Mouse (Mus musculus): ENCODE measurements around the gene Ykt6. TPM values are rescaled to one million over a fixed set of nuclear protein-coding genes. Genes with fewer than 3 reads are reported as not detected.
A peak's percentile ranks its signal among the peaks of the same experiment; 100 is the strongest.
"Not testable (repeated sequence)": the region's sequence is repeated elsewhere in the genome, so short reads cannot be mapped to it uniquely, and the experiment has no call there.

Ykt6 gene
- total and polyA plus RNA-seq, 3 experiments, result 46.3 to 62.2 (median 53.4) TPM

DNA sequence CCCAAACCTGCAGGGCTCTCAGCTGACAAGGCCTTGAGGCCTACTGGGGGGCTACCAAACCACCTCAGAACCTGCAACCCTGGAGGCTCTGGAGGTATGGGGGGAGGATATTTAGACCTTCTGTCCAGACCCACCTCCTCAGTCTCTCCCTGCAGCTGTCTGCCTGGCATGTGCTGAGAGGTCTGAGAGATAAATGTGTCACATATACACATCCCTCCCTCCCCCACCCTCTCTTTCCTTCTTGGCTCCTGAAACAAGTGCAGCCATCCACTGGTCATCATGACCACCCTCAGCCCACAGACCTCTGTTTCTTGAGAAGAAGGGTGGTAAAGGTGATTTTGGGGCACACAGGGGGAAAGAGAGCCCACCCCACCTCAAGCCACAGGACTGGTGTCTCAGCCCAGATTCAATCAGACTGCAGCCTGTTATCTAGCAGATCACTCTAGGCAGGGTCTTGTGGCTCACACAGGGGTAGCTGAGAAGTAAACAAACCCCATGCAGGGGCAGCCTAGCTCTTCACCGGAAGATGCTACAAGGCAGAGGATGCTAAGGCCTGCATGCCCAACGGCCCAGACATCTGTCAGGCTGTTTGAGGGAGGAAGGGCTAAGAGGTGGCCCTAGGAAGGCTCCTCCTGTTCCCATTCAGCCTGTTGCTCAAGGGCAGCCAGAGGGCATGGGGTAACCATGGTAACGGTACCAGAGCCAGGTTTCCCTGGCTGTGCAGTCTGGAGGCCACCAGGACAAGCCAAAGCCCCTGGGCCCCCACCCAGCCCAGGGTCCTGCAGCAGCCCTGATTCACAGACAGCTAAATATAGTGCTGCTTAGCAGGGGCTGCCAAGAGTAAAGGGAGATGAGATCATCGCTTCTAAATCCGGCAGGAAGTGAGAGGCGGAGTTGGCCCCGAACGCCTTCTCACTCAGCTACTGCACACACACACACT, 44.6 kb downstream of the Ykt6 start:
- peaks cover 33% of the 10 kb centered on the region for H3K4me1 ChIP-seq (ENCODE audit: control insufficient read depth, insufficient read depth, low read length)
- intact Hi-C loops (cut with DNase I), result no loop called here
- H3K27ac ChIP-seq, result peak overlapping the region; percentile 90
- peaks cover 3% of the 10 kb centered on the region for H3K36me3 ChIP-seq (ENCODE audit: control insufficient read depth, insufficient read depth, low read length)
- no peaks in the 10 kb centered on the region for H3K27me3 ChIP-seq (ENCODE audit: control insufficient read depth, insufficient read depth, low read length)
- DNase-seq, result peak; percentile 87 to 93
- TF ChIP-seq CTCF (IDR thresholded peaks at IDR 0.05) (no peak), EP300 (IDR thresholded peaks at IDR 0.05; ENCODE audit: insufficient read depth, low read depth, low read length) (peak; percentile 88), POLR2A (IDR thresholded peaks at IDR 0.05; ENCODE audit: insufficient read depth, low read depth, low read length) (0 out of 2 replicates have a peak, but pooled peaks have one; percentile 46)
- 1% methylated on average over 8 of the region's 8 CpGs for WGBS
- H3K4me3 ChIP-seq, result no peak overlapping the region
- no peaks in the 10 kb centered on the region for H3K79me2 ChIP-seq (replicated peaks; ENCODE audit: control insufficient read depth, insufficient read depth, low read length)
- peak overlapping the region; percentile 9 for H3K9ac ChIP-seq (ENCODE audit: low read depth, low read length)

- intact Hi-C loops (cut with DNase I), result no loop called here
- no peak for TF ChIP-seq POLR2A (IDR thresholded peaks at IDR 0.05; ENCODE audit: insufficient read depth, low read depth, low read length)
- Histone ChIP-seq H3K27me3 (ENCODE audit: control insufficient read depth, insufficient read depth, low read length) (no peaks in the 10 kb centered on the region), H3K4me3 (no peak overlapping the region), H3K4me1 (ENCODE audit: control insufficient read depth, insufficient read depth, low read length) (peaks cover 37% of the 10 kb centered on the region), H3K27ac (peak overlapping the region; percentile 63), H3K79me2 (replicated peaks; ENCODE audit: control insufficient read depth, insufficient read depth, low read length) (no peaks in the 10 kb centered on the region), H3K36me3 (ENCODE audit: control insufficient read depth, insufficient read depth, low read length) (peaks cover 3% of the 10 kb centered on the region), H3K9ac (ENCODE audit: low read depth, low read length) (peak overlapping the region; percentile 23; the same call in 1 of the 2 replicates)
- 57% methylated on average over 14 of the region's 14 CpGs for WGBS
- peak in 1 of 2 experiments; percentile 42 for DNase-seq
Measured at GRCm38 (mm10) chr11:6000961-6001682, 45.6 kb downstream of the Ykt6 start.

DNA sequence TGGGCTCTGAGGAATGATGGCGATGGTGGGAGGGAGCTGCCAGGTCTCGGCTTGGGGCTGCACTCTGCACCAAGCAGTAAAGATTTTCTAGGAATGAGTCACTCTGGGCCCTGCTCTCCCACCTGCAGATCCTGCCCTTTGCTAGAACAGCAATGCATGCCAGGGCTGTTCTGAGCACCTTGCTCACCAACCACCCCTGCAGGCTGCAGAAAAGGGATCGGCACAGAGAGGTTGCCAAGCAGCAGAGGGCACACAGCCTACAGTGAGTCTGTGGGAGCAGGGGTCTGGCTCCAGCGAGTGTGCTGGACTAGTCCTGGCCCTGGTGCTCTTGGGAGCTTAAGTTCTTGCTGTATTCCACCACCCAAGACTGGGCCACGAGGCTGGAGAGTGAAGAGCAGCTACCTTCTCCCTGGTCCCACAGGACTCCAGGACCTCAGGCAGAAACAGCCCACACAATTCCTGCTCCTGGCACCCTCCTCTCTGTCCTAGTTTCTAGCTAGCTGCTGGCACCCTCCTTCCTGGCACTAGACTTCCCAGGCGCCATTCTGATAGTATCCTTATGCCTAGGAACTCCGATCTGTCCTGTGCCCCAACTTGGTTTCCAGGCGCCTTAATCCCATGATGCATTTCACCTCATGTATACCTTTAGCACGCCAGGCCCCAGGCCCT, 46.6 kb downstream of the Ykt6 start:
- Histone ChIP-seq H3K4me1 (ENCODE audit: control insufficient read depth, insufficient read depth, low read length) (peaks cover 37% of the 10 kb centered on the region), H3K36me3 (ENCODE audit: control insufficient read depth, insufficient read depth, low read length) (peaks cover 3% of the 10 kb centered on the region), H3K79me2 (replicated peaks; ENCODE audit: control insufficient read depth, insufficient read depth, low read length) (no peaks in the 10 kb centered on the region), H3K27ac (peak overlapping the region; percentile 63), H3K9ac (ENCODE audit: low read depth, low read length) (no peak overlapping the region), H3K4me3 (no peak overlapping the region), H3K27me3 (ENCODE audit: control insufficient read depth, insufficient read depth, low read length) (no peaks in the 10 kb centered on the region)
- TF ChIP-seq POLR2A (IDR thresholded peaks at IDR 0.05; ENCODE audit: insufficient read depth, low read depth, low read length), result no peak
- no peak for TF ChIP-seq EP300 (IDR thresholded peaks at IDR 0.05; ENCODE audit: insufficient read depth, low read depth, low read length)
- TF ChIP-seq CTCF (IDR thresholded peaks at IDR 0.05), result no peak
- DNase-seq, result peak; percentile 35 to 51
- intact Hi-C loops (cut with DNase I), result no loop called here
- WGBS, result 56% methylated on average over 9 of the region's 9 CpGs

DNA sequence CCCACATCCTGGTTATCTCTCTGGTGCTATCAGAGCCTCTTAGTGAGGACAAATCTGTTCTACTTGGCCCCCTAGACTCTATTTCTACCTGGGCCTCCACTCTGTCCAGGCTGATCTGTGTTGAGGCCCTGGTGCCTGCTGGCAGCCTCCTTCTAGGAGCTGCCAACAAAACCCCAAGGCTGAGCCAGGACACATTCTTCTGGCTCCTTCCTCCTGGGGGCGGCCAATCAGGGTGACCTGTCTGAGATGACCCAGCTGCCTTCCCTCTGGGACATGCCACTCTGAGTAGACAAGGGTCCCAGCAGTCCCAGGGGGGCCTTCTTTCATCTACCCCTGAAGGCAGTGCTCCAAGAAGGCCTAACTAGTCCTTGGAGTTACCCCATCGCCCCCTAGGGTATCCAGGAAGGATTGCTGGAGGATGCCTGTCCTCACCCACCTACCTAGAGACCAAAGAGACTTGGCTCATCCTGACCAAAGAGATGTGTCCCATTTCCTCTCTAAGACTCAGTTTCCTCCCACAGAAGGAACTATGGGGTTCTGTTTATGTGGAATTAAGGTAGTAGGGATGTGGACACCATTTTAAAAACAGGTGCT, 47.6 kb downstream of the Ykt6 start:
- H3K27ac ChIP-seq, result peak overlapping the region; percentile 63
- no peak overlapping the region for H3K4me3 ChIP-seq
- peaks cover 37% of the 10 kb centered on the region for H3K4me1 ChIP-seq (ENCODE audit: control insufficient read depth, insufficient read depth, low read length)
- intact Hi-C loops (cut with DNase I), result no loop called here
- no peaks in the 10 kb centered on the region for H3K79me2 ChIP-seq (replicated peaks; ENCODE audit: control insufficient read depth, insufficient read depth, low read length)
- DNase-seq, result peak; percentile 38 to 45
- no peak overlapping the region for H3K9ac ChIP-seq (ENCODE audit: low read depth, low read length)
- no peaks in the 10 kb centered on the region for H3K27me3 ChIP-seq (ENCODE audit: control insufficient read depth, insufficient read depth, low read length)
- 32% methylated on average over 2 of the region's 2 CpGs for WGBS
- peak; percentile 46 for TF ChIP-seq CTCF (IDR thresholded peaks at IDR 0.05)
- TF ChIP-seq POLR2A (IDR thresholded peaks at IDR 0.05; ENCODE audit: insufficient read depth, low read depth, low read length), result no peak
- no peak for TF ChIP-seq EP300 (IDR thresholded peaks at IDR 0.05; ENCODE audit: insufficient read depth, low read depth, low read length)
- peaks cover 3% of the 10 kb centered on the region for H3K36me3 ChIP-seq (ENCODE audit: control insufficient read depth, insufficient read depth, low read length)

GRCm38 (mm10) chr11:6005374-6006043, 50.0 kb downstream of the Ykt6 start:
- H3K79me2 ChIP-seq (replicated peaks; ENCODE audit: control insufficient read depth, insufficient read depth, low read length); H3K9ac ChIP-seq (ENCODE audit: low read depth, low read length); H3K36me3 ChIP-seq (ENCODE audit: control insufficient read depth, insufficient read depth, low read length); intact Hi-C loops (cut with DNase I); H3K27ac ChIP-seq; H3K4me3 ChIP-seq; DNase-seq; H3K27me3 ChIP-seq (ENCODE audit: control insufficient read depth, insufficient read depth, low read length): not testable (repeated sequence)
- WGBS, result 47% methylated on average over 1 of the region's 4 CpGs
- peaks cover 27% of the 10 kb centered on the region for H3K4me1 ChIP-seq (ENCODE audit: control insufficient read depth, insufficient read depth, low read length)

- H3K79me2 ChIP-seq (replicated peaks; ENCODE audit: control insufficient read depth, insufficient read depth, low read length); intact Hi-C loops (cut with DNase I); H3K27me3 ChIP-seq (ENCODE audit: control insufficient read depth, insufficient read depth, low read length); H3K36me3 ChIP-seq (ENCODE audit: control insufficient read depth, insufficient read depth, low read length): not testable (repeated sequence)
- WGBS, result 4% methylated on average over 43 of the region's 44 CpGs
- peaks cover 19% of the 10 kb centered on the region for H3K4me1 ChIP-seq (ENCODE audit: control insufficient read depth, insufficient read depth, low read length)
- H3K4me3 ChIP-seq, result peak overlapping the region; percentile 44
- peak overlapping the region; percentile 58 for H3K9ac ChIP-seq (ENCODE audit: low read depth, low read length)
- peak; percentile 34 to 42 for DNase-seq
- H3K27ac ChIP-seq, result peak overlapping the region; percentile 57
Measured at GRCm38 (mm10) chr11:6006351-6007009, 51.0 kb downstream of the Ykt6 start.

GRCm38 (mm10) chr11:6007010-6007778, 51.7 kb downstream of the Ykt6 start:
- peak overlapping the region; percentile 44; the same call in 1 of the 2 replicates for H3K4me3 ChIP-seq
- H3K4me1 ChIP-seq (ENCODE audit: control insufficient read depth, insufficient read depth, low read length), result peaks cover 14% of the 10 kb centered on the region
- H3K36me3 ChIP-seq (ENCODE audit: control insufficient read depth, insufficient read depth, low read length); H3K79me2 ChIP-seq (replicated peaks; ENCODE audit: control insufficient read depth, insufficient read depth, low read length); H3K27me3 ChIP-seq (ENCODE audit: control insufficient read depth, insufficient read depth, low read length); intact Hi-C loops (cut with DNase I): not testable (repeated sequence)
- peak overlapping the region; percentile 72 for H3K9ac ChIP-seq (ENCODE audit: low read depth, low read length)
- WGBS, result 10% methylated on average over 22 of the region's 49 CpGs
- peak overlapping the region; percentile 57 for H3K27ac ChIP-seq
- peak; percentile 43 to 44 for DNase-seq
